Mouse (Mus musculus): ENCODE data around the gene Ska2.

GRCm38 (mm10) chr11:87087142-87087541 lies 21.9 kb upstream of the Ska2 start:
- TF ChIP-seq POLR2A (IDR thresholded peaks at IDR 0.05; ENCODE audit: extremely low read depth, insufficient read depth, low read length) (no peak), CTCF (IDR thresholded peaks at IDR 0.05; ENCODE audit: low read depth, low read length) (no peak)
